Mouse (Mus musculus) stomach, postnatal 0 days (tissue): ENCODE measurements around the gene Jun.

ENCODE experiments used
- CTCF ChIP-seq: IDR thresholded peaks from 2 replicates; pipeline ENCODE4 v1.5.1; 2016; ENCODE audit warnings: antibody characterized with exemption, low read depth, mild to moderate bottlenecking, moderate library complexity
- EP300 ChIP-seq: optimal IDR thresholded peaks from 2 replicates; pipeline ENCODE3; 2016; ENCODE audit warnings: antibody characterized with exemption

DNA sequence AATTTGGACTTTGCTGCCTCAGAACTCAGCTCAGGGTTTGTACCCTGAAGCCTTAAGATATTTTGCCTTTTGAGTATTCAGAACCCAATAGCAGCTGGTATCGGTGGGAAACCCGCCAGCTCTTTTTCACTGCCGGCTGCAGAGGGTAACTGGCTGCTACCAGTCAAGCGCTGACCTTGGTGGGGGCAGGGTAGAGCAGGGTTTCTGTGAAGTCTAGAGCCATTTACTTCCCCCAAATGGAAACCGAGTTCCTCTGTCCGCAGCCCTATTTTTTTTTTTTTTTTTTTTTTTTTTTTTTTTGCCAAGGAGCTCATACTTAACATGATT, 1.7 kb upstream of the Jun start:
- TF ChIP-seq CTCF (0 out of 2 replicates have a peak, but pooled peaks have one; percentile 10), EP300 (peak; percentile 2)
